Mouse (Mus musculus): ENCODE measurements around the gene Edc3. TPM values are rescaled to one million over a fixed set of nuclear protein-coding genes. Genes with fewer than 3 reads are reported as not detected.
A peak's percentile ranks its signal among the peaks of the same experiment; 100 is the strongest.

Gene Edc3
- polyA plus RNA-seq, 1 experiment from 2014 or later = 33.9 TPM

DNA sequence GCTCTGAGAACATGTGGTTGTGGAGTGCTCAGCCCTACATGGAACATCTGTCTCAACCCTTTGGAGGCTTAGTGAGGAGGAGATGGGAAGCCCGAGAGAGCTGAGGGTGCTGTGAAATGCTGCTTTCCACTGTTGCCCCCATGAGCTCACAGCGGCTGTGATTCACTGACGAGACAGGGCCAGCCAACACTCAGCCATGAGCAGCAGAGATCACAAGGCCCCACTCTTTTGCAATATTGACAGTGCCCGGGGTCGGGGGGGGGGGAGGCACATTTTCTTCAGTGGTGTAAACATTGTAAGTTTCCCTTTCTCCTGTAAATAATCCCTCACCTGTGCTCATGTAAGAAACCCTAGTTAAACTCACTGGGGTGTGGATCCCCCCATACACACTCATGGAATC lies 36.8 kb upstream of the Edc3 start:
- H3K4me3 ChIP-seq = no peak overlapping the region
- H3K9ac ChIP-seq = no peak overlapping the region
- 85% methylated on average over 5 of the region's 5 CpGs for WGBS
- H3K27me3 ChIP-seq = peaks cover 4% of the 10 kb centered on the region; the same call in 1 of the 2 replicates
- H3K27ac ChIP-seq = no peak overlapping the region
- ATAC-seq (ENCODE audit: insufficient number of reproducible peaks, low FRiP score, low TSS enrichment, low read depth) = no peak
- H3K9me3 ChIP-seq = no peaks in the 10 kb centered on the region
- H3K4me1 ChIP-seq = no peaks in the 10 kb centered on the region
- no peak overlapping the region for H3K4me2 ChIP-seq
- H3K36me3 ChIP-seq = no peaks in the 10 kb centered on the region

DNA sequence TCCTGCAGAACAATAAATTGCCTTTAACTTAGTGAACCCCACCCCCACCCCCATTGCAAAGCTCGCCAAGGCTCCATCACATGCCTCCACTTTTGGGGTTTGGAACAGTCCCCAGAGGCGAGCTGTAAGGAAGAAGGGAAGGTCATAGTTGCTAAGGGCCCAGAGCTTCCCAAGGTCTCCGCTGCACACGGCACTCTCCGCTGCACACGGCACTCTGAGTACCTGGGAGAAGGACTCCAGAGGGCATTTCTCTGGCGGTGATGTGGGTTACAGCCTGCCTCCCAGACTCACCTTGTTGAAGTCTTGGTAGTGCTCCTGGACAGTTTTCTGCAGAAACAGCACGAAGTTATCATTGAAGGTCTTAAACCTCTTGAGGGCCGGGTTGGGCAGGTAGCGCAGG lies 26.9 kb upstream of the Edc3 start:
- Histone ChIP-seq H3K36me3 (no peaks in the 10 kb centered on the region), H3K4me3 (no peak overlapping the region), H3K9ac (no peak overlapping the region), H3K9me3 (no peaks in the 10 kb centered on the region), H3K4me2 (no peak overlapping the region), H3K27me3 (no peaks in the 10 kb centered on the region), H3K4me1 (no peaks in the 10 kb centered on the region), H3K27ac (no peak overlapping the region)
- ATAC-seq (ENCODE audit: insufficient number of reproducible peaks, low FRiP score, low TSS enrichment, low read depth) = no peak
- WGBS = 79% methylated on average over 10 of the region's 10 CpGs

DNA sequence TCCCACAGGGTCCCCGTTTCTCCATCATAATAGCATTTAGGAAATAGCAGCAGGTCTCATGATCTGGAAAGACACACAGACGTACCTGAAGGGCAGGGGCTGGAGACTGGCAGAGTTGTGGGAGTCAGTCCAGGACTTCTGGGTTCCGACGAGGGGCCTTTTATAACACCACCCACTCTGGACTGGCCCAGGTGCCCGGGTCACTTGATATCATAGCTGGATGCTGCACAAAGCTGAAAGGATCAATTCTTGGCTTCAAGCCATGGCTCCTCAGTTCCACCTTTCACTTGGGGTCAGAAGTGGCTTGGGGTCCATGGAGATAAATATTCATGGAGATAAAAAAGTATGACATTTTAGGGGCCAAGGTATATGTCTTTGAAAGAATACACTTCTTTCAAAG lies 24.8 kb upstream of the Edc3 start, which contains the start of gene Cyp1a2:
TSS of gene Cyp1a2 (minus strand) at position 184 of the 400 bp plus-strand sequence.
- Histone ChIP-seq H3K4me1 (no peaks in the 10 kb centered on the region), H3K27ac (no peak within 1 kb of the TSS), H3K9me3 (no peaks in the 10 kb centered on the region), H3K4me2 (no peak within 1 kb of the TSS), H3K4me3 (no peak within 1 kb of the TSS), H3K36me3 (no peaks in the 10 kb centered on the region), H3K9ac (no peak within 1 kb of the TSS), H3K27me3 (no peaks in the 10 kb centered on the region)
- 78% methylated on average over 5 of the region's 5 CpGs for WGBS
- no peak for ATAC-seq (ENCODE audit: insufficient number of reproducible peaks, low FRiP score, low TSS enrichment, low read depth)

DNA sequence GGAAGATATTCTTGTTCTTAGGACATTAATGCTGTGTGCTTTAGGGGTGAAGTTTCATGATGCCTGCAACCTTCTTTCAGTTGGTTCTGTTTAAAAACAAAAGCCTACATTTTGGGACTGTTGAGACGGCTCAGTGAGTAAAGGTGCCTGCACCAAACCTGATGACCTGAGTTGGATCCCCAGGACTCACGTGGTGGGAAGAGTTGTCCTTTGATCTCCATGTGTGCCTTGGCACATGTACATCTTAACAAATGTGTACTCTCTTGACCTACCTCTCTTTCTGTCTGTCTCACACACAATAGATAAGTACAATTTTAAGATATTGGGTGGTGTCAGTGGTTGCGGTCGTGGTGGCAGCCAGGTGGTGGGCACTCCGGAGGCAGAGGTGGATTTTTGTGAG lies 22.3 kb upstream of the Edc3 start:
- H3K4me3 ChIP-seq = no peak overlapping the region
- no peaks in the 10 kb centered on the region for H3K36me3 ChIP-seq
- no peaks in the 10 kb centered on the region for H3K4me1 ChIP-seq
- H3K4me2 ChIP-seq = no peak overlapping the region
- no peaks in the 10 kb centered on the region for H3K27me3 ChIP-seq
- H3K27ac ChIP-seq = no peak overlapping the region
- no peak overlapping the region for H3K9ac ChIP-seq
- H3K9me3 ChIP-seq = no peaks in the 10 kb centered on the region
- ATAC-seq (ENCODE audit: insufficient number of reproducible peaks, low FRiP score, low TSS enrichment, low read depth) = no peak
- 82% methylated on average over 5 of the region's 5 CpGs for WGBS

DNA sequence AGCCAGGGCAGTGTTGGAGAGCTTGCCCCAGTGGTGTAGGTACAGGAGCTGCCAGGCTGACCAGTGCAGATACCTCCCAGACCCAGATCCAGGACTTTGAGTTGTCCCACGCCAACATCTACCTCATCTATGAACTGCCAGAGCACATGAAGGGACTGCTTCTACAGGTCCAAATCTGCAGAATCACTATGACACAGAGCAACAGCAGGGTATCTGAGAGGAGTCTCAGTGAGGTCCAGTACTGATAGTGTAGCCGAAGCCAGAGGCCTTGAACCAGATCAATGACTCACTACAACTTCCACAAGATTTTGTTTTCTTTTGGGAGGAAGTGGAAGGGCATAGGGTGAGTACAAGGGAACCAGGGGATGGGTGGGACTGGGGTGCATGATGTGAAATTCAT lies 20.6 kb upstream of the Edc3 start, which contains the start of gene Cyp1a1:
TSS of gene Cyp1a1 (plus strand) at position 178 of the 400 bp plus-strand sequence.
- Histone ChIP-seq H3K27ac (no peak within 1 kb of the TSS), H3K4me3 (no peak within 1 kb of the TSS), H3K4me1 (no peaks in the 10 kb centered on the region), H3K9ac (no peak within 1 kb of the TSS), H3K27me3 (0 out of 2 replicates have a peak, but pooled peaks cover under 1% of the 10 kb centered on the region), H3K4me2 (no peak within 1 kb of the TSS), H3K36me3 (no peaks in the 10 kb centered on the region), H3K9me3 (no peaks in the 10 kb centered on the region)
- ATAC-seq (ENCODE audit: insufficient number of reproducible peaks, low FRiP score, low TSS enrichment, low read depth) = no peak
- WGBS = 93% methylated on average over 2 of the region's 2 CpGs

DNA sequence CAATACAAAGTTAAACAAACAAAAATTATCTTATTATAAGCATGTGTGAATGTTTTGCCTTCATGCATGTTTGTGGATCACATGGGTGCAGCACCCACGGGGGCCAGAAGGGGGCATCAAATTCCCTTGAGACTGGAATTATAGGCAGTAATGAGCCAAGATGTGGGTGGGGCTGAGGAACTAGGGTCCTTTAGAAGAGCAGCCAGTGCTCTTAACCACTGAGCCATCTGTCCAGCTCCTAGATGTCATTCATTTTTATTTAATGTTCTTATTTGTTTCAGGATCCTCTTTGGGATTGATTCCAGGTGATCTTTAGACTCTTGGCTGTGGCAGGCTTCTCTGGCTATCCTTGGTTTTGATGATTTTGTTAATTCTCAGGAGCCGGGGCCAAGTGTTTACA lies 20.2 kb upstream of the Edc3 start:
- 0 out of 2 replicates have a peak, but pooled peaks cover 3% of the 10 kb centered on the region for H3K27me3 ChIP-seq
- H3K4me3 ChIP-seq = no peak overlapping the region
- WGBS = 47% methylated on average over 2 of the region's 2 CpGs
- no peak for ATAC-seq (ENCODE audit: insufficient number of reproducible peaks, low FRiP score, low TSS enrichment, low read depth)
- H3K9me3 ChIP-seq = no peaks in the 10 kb centered on the region
- H3K4me2 ChIP-seq = no peak overlapping the region
- H3K36me3 ChIP-seq = no peaks in the 10 kb centered on the region
- H3K4me1 ChIP-seq = no peaks in the 10 kb centered on the region
- H3K9ac ChIP-seq = no peak overlapping the region
- H3K27ac ChIP-seq = no peak overlapping the region

DNA sequence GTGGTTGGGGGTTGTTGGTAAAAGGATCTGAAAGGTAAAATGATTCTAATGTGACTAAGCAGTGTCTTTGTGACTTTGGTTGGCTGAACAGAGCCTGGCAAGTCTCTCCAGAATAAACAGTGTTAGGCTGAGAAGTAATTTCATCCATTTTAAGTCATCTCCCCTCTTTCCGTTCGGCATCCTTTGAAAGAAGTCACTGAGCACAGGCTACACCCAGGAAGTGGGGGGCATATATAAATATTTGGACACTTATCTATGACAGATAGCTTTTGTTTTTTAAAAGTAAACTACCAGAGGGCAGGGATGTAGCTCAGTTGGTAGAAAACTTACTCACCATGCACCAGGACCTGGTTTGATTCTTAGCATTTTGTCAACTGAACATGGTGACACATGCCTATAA lies 19.7 kb upstream of the Edc3 start:
- Histone ChIP-seq H3K36me3 (no peaks in the 10 kb centered on the region), H3K27ac (no peak overlapping the region), H3K4me2 (no peak overlapping the region), H3K4me3 (no peak overlapping the region), H3K9ac (no peak overlapping the region), H3K4me1 (no peaks in the 10 kb centered on the region), H3K27me3 (peaks cover 4% of the 10 kb centered on the region; the same call in 1 of the 2 replicates), H3K9me3 (no peaks in the 10 kb centered on the region)
- 82% methylated on average over 2 of the region's 2 CpGs for WGBS
- no peak for ATAC-seq (ENCODE audit: insufficient number of reproducible peaks, low FRiP score, low TSS enrichment, low read depth)

DNA sequence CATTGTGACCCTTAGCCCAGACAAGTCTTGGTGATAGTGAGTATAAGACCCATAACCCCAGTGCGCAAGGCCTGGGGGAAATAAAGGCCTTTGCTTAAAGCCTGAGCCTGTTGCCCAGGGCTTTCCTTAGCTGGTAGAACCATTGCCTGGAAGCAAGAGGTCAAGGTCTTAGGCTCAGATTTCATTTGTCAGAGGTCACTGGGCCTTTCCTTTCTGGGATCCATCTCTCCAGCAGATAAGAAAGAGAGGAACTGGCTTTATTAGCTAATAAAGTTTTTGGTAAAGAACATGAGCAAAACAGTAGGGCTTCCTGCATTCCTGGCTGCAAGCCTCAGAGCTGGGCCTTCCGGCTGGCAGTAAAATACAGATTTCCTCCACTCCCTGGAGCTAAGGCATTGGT lies 14.2 kb upstream of the Edc3 start:
- no peak overlapping the region for H3K4me2 ChIP-seq
- no peak overlapping the region for H3K27ac ChIP-seq
- no peak overlapping the region for H3K9ac ChIP-seq
- H3K9me3 ChIP-seq = no peaks in the 10 kb centered on the region
- no peaks in the 10 kb centered on the region for H3K36me3 ChIP-seq
- no peak overlapping the region for H3K4me3 ChIP-seq
- H3K4me1 ChIP-seq = peaks cover 13% of the 10 kb centered on the region
- WGBS = 72% methylated on average over 2 of the region's 2 CpGs
- no peak for ATAC-seq (ENCODE audit: insufficient number of reproducible peaks, low FRiP score, low TSS enrichment, low read depth)
- H3K27me3 ChIP-seq = peaks cover 46% of the 10 kb centered on the region

DNA sequence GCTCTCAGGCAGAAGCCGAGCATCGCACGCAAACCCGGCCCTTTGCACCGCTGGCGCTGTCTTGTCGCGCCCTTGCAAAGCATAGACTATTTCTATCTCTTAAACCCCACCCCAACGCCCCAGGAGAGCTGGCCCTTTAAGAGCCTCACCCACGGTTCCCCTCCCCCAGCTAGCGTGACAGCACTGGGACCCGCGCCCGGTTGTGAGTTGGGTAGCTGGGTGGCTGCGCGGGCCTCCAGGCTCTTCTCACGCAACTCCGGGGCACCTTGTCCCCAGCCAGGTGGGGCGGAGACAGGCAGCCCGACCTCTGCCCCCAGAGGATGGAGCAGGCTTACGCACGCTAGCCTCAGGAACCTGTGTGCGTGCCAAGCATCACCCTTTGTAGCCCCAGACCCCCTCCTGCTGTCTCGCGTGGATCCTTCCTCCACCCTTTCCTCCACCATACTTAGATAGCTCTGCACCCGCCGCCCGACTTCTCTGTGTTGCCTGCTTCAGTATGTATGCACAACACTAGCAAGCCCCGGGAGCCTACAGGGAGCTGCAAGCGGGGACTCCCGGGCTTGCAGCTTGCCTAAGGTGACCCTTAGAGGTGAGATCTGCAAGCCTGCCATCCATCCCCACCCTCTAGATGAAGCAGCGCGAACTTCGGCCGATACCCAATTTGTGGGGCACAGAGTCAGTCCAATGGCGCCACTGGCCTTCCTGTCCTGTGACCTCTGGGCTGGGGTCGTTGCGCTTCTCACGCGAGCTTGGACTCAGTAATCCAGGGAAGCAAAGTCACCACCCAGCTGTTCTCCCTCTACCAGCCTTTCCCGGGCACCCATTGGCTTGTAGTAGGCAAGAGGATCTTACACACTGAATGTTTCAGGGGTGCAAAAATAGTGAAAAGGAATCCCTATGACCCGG lies 11.7 kb upstream of the Edc3 start:
- no peak for ATAC-seq (ENCODE audit: insufficient number of reproducible peaks, low FRiP score, low TSS enrichment, low read depth)
- Histone ChIP-seq H3K9me3 (no peaks in the 10 kb centered on the region), H3K4me1 (peaks cover 13% of the 10 kb centered on the region), H3K36me3 (no peaks in the 10 kb centered on the region), H3K27ac (no peak overlapping the region), H3K4me2 (peak overlapping the region; percentile 73), H3K9ac (no peak overlapping the region), H3K27me3 (peaks cover 46% of the 10 kb centered on the region), H3K4me3 (peak overlapping the region; percentile 32)
- under 1% methylated on average over 42 of the region's 42 CpGs for WGBS

DNA sequence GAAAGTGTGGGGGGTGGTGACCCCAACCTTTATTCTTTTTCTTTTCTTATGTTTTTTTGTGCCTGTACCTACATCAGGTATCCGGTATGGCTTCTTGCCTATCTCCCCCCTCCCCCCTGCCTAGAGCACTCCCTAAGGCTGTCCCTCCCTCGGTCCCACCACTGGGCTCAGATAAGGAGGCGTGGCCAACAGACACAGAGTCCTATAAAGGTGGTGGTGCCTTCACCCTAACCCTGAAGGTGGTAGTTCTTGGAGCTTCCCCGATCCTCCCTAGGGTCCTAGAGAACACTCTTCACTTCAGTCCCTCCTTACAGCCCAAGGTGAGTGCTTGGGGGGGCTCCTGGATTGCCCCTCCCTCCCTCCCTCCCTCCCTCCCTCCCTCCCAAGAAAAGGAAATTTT lies 11.0 kb upstream of the Edc3 start:
- H3K27ac ChIP-seq = no peak overlapping the region
- no peak overlapping the region for H3K4me2 ChIP-seq
- H3K36me3 ChIP-seq = no peaks in the 10 kb centered on the region
- no peak for ATAC-seq (ENCODE audit: insufficient number of reproducible peaks, low FRiP score, low TSS enrichment, low read depth)
- peaks cover 46% of the 10 kb centered on the region for H3K27me3 ChIP-seq
- H3K9me3 ChIP-seq = no peaks in the 10 kb centered on the region
- H3K9ac ChIP-seq = no peak overlapping the region
- no peak overlapping the region for H3K4me3 ChIP-seq
- WGBS = 9% methylated on average over 4 of the region's 4 CpGs
- peaks cover 13% of the 10 kb centered on the region for H3K4me1 ChIP-seq

DNA sequence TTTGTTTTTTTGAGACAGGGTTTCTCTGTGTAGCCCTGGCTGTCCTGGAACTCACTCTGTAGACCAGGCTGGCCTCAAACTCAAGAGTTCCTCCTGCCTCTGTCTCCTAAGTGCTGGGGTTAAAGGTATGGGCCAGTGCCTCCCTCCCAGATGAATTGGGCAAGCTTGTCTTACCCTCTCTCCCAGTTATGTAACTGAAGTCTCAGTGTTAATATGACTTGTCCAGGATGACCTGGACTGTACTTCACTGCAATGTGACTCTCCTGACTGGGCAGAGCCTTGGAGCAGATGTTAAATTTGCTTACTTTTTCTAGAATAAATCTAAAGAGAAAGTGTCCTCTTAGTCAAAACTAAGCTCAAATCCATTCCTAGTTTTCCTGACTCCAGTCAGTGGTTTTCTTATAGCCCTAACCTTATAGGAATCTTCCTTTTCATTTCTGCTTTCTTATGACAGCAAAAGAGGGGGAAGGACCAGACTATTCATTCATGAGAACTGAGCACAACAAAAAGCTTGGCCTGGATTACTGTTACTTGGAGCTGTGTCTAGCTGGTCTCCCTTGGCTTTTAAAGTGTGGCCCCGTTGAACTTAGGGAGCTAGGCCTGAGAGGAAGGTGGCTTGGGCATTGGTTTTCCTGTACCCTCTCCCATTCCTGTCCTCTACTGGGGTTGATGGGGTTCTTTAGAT lies 9.7 kb upstream of the Edc3 start:
- H3K36me3 ChIP-seq = no peaks in the 10 kb centered on the region
- no peaks in the 10 kb centered on the region for H3K9me3 ChIP-seq
- no peak overlapping the region for H3K9ac ChIP-seq
- H3K4me3 ChIP-seq = no peak overlapping the region
- no peak overlapping the region for H3K27ac ChIP-seq
- H3K27me3 ChIP-seq = peaks cover 42% of the 10 kb centered on the region
- peaks cover 13% of the 10 kb centered on the region for H3K4me1 ChIP-seq
- WGBS = 71% methylated on average over 1 of the region's 1 CpGs
- no peak for ATAC-seq (ENCODE audit: insufficient number of reproducible peaks, low FRiP score, low TSS enrichment, low read depth)
- H3K4me2 ChIP-seq = no peak overlapping the region

DNA sequence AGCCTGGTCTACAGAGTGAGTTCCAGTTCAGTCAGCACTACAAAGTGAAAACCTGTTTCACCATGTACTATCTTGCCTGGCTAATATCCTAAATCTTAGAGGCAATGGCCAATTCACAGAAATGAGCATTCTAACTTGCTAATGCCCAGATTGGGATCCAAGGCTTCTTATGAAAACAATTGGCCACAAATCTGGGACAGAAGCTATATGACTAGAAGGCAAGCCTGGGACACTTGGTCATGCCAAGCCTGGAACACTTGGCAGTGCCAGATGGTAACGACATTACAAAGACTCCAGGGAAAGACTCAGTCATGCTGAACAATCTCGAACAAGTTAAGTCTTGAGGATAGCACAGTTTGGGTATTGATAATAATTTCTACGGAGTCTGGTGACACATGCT lies 1.8 kb upstream of the Edc3 start:
- H3K27me3 ChIP-seq = no peaks in the 10 kb centered on the region
- H3K9ac ChIP-seq = no peak overlapping the region
- no peak overlapping the region for H3K27ac ChIP-seq
- H3K4me2 ChIP-seq = no peak overlapping the region
- ATAC-seq (ENCODE audit: insufficient number of reproducible peaks, low FRiP score, low TSS enrichment, low read depth) = no peak
- no peaks in the 10 kb centered on the region for H3K36me3 ChIP-seq
- H3K4me3 ChIP-seq = no peak overlapping the region
- H3K4me1 ChIP-seq = peaks cover 10% of the 10 kb centered on the region
- H3K9me3 ChIP-seq = no peaks in the 10 kb centered on the region
- 82% methylated on average over 3 of the region's 3 CpGs for WGBS
